Mouse (Mus musculus) left cerebral cortex, postnatal 14 days (tissue): ENCODE data around the gene Eif5a2. TPM values are rescaled to one million over a fixed set of nuclear protein-coding genes. Genes with fewer than 3 reads are reported as not detected.
A peak's percentile ranks its signal among the peaks of the same experiment; 100 is the strongest.
"Not testable (repeated sequence)": the region's sequence is repeated elsewhere in the genome, so short reads cannot be mapped to it uniquely, and the experiment has no call there.

Experiments used
- DNase-seq, 2 experiments: peaks; one replicate each; pipeline ENCODE4 v3.0.0; 2021 to 2022; ENCODE audit warnings: low spot score in 2 of 2, mixed read lengths in 1 of 2
- intact Hi-C: fragments of 180-260 bp; cut with DNase I; formaldehyde crosslinking; loops from one replicate; pipeline ENCODE4 v1.15.1; 2025
- long read RNA-seq, 2 experiments: library from polyadenylated mRNA; stranded (forward); transcript quantifications; one replicate each; pipeline ENCODE4 v2.0.0; 2021
- total RNA-seq, 2 experiments: library from RNA; stranded (reverse); gene quantifications; 2 replicates each; pipeline ENCODE4 v1.2.3; 2021

The Eif5a2 gene
- total RNA-seq = 10 to 100 TPM; 19.1 to 20.8 TPM
- long read RNA-seq, experiment 1, full-length matches to known transcripts = 22 of 26 reads
- long read RNA-seq, experiment 1, partial matches to known transcripts = 0 of 26 reads
- long read RNA-seq, experiment 1, other reads (novel, unspliced or antisense) = 4 of 26 reads
- long read RNA-seq, experiment 2, full-length matches to known transcripts = 6 of 10 reads
- long read RNA-seq, experiment 2, partial matches to known transcripts = 3 of 10 reads
- long read RNA-seq, experiment 2, other reads (novel, unspliced or antisense) = 1 of 10 reads

DNA sequence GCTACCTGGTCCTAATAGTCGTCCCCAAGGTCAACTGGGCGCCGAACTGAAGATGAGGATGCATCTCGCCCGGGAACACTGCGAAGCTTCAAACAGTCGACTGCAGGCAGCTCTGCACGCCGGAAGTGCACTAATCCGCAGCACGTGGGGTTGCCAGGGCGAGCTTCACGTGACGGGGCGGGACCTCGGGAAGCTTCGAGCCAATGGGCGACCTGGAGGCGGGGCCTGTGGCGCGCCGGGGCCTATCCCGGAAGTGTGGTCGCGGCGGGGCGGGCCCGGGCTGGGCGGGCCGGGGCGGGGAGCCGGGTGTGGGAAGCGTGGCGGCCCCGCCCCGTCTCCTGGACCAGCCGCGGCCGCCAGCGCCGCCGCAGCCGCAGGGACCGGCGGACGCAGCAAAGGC lies at the start of gene Eif5a2:
TSS of gene Eif5a2 (plus strand) at position 283 of the 400 bp plus-strand sequence.
- intact Hi-C loops = no loop called here

DNA sequence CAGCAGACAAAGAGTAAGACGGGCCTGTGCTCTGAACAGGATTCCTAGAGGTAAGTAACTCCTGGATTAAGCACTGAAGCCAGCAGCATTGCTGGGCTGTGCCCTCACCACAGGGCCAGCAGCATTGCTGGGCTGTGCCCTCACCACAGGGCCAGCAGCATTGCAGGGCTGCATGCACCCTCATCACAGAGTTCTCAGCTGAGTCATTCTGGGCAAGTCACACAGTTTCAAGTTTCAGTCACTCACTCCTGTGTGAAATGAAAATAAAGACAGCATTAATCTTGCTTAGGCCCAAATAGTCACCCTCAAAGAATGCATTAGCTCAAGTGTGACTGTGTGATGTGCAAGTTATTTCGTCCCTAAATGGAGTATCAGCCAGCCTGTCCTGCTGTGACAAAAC lies 46.4 kb upstream of the Eif5a2 start:
- intact Hi-C loops = no loop called here

More for the DNA sequence above, at the start of gene Eif5a2:
- DNase-seq = peak; percentile 94 to 96

DNA sequence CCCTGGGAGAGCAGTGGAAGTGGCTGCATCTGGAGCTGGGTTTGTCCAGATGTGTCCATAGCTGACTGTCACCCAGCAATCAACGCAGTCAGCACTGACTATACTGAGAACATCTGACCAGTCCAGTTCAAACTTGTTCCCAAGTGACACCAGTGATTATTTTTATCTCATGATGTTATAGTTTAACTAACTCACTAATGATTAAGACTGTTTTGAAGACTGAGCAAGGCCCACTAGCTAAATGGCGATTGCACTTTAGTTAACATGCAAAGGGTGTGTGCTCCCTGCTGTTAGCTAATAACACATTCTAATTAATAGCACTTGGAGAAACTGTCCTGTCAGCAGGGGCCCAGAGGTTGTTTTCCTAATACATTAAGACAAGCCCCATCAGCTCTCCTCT lies 44.1 kb upstream of the Eif5a2 start:
- intact Hi-C loops = no loop called here
- DNase-seq = no peak

More for the DNA sequence above, 46.4 kb upstream of the Eif5a2 start:
- DNase-seq = no peak

DNA sequence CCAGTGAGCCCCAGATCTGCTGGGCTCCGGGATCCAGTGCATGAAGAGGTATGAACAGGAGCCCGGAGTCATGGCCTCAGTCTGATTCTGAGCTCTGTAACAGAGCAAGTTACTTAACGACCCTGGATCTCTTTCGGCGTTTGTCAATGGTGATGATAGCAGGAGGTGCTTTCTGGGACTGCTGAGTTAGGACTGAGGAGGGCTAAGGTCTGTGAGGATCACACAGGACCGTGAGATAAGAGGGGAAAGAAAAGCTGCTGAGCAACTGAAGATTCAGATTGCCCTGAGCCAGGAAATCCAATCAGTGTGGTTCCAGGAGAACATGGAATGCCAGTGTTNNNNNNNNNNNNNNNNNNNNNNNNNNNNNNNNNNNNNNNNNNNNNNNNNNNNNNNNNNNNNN lies 40.7 kb upstream of the Eif5a2 start:
- intact Hi-C loops = loop anchor here (10.0 kb wide), 2 partner anchors 176 to 756 kb away; no protein-coding TSS in a partner anchor
- DNase-seq = no peak

DNA sequence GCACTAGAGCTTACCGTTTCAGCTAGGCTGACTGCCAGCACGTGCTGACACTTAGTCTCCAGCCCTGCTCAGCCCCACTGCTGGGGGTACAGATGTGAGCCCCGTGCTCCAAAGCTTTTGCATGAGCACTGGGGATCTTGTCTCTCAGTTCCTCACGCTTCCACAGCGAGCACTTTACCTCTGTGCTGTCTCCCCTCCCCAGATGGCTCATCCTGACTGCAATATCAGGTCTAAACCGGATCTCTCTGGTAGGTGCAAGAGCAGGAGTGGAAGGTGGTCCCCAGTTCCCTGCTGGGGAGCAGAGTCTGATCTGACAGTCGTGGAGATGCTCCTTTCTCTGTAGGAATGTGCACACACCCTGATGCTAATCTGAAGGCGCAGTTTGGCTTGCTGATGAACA lies 37.8 kb upstream of the Eif5a2 start:
- intact Hi-C loops = loop anchor here (10.0 kb wide), 2 partner anchors 178 to 758 kb away; no protein-coding TSS in a partner anchor
- no peak for DNase-seq

DNA sequence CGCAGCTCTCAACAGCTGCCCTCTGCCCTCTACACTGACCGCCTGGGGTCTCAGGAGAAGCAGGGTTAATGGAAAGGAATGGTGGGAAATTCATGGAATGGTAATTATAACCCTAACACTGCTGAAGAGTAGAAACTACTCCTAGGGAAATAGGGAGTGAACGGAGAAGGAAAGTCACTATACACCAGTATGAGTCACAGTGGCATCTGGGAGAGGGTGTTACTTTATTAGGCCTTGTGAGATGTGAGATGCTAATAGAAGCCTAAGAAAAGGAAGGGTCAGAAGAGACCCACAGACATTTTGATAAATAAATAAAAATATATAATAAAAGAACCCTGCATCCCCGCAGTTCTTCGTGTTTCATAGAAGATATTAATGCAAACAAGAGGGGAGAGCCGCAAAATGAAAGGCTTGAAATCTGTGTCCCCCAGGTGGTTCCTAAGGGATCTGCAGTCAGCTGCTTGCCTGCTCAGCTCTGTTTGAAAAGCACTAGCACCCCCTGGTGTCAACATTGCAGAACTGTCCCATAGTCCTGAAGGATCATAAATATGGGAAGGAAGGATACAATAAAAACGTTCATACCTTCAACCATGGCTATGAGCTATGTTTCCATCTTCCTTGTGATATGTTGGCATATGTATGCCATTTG lies 35.1 kb upstream of the Eif5a2 start:
- intact Hi-C loops = loop anchor here (5.0 to 10.0 kb wide), 3 partner anchors 181 to 761 kb away; no protein-coding TSS in a partner anchor
- DNase-seq = peak; percentile 89 to 90

DNA sequence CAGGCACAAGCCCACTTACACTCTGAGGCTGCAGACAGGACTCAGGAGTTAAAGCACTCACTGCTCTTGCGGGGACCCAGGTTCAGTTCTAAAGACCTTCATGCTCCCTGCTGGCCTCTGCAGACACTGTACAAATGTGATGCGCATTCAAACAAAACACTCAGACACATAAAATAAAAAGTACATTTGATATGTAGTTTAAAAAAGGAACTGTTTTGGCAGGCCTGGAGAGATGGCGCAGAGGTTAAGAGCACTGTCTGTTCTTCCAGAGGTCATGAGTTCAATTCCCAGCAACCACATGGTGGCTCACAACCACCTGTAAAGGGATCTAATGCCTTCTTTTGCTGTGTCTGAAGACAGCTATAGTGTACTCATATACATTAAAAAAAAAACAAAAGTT lies 32.9 kb upstream of the Eif5a2 start:
- DNase-seq = no peak
- intact Hi-C loops = loop anchor here (5.0 to 10.0 kb wide), 3 partner anchors 183 to 763 kb away; no protein-coding TSS in a partner anchor

DNA sequence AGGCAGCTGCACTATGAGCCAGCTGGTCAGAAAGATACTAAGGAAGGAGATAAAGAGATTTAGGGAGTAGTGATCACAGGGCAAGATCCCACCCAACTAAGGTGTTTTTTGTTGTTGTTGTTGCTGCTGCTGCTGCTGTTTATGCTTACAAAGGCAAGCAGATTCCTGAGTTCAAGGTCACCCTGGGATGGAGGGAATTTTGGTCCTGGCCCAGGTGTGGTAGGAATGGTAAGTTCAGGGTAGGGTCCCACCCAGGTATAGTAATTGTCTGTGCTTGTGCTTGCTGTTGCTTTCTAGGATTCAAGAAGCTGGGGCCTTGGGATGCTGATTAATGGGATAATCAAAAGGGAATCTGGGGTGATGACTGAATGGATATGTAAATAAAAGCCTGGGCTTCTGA lies 32.1 kb upstream of the Eif5a2 start:
- intact Hi-C loops = loop anchor here (5.0 to 10.0 kb wide), 3 partner anchors 184 to 764 kb away; no protein-coding TSS in a partner anchor
- no peak for DNase-seq

DNA sequence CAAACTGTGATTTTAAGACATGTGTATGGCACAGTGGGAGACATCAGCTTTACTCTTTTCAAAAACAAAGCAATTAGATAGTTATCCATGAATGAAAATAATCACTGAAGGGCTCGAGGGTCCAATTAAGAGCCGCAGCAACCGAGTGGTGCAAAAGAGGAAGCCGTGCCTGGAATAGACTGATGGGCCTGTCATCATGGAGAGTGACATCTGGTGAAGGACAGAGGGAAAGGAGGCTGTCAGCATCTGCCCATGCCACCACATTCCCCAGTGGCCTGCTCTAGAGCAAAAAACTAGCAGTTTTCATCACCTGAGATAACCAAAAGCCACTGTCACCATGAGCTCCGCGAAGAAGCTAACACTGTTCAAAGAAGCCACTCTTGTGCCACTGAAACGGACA lies 25.6 kb upstream of the Eif5a2 start:
- no peak for DNase-seq

DNA sequence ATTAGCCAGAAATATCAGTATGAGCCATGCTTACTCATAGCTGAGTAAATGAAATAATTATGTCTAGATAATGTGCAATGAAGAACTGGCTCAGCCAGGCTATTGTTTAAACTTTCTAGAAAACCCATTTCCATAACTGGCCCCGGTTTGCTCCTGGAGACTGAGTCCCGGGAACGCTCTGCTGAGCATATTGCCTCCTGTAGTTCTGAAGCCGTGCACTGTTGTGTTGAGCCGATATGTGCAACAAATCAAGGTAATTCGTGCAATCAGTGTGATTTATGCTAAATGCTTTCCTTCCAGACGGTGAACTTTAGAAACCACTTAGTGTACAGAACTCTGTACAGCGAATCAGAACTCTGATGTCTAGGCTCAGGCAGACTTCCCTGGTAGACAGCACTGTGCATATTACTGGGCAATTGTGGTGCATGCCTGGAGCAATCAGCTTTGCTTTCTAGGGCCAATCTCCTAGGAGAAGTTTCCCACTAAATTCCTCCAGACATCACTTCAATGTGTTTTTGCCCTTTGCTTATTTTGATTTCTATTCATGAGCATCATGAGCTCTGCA lies 19.8 kb upstream of the Eif5a2 start:
- intact Hi-C loops = no loop called here
- DNase-seq = no peak

More for the DNA sequence above, 25.6 kb upstream of the Eif5a2 start:
- intact Hi-C loops = no loop called here

DNA sequence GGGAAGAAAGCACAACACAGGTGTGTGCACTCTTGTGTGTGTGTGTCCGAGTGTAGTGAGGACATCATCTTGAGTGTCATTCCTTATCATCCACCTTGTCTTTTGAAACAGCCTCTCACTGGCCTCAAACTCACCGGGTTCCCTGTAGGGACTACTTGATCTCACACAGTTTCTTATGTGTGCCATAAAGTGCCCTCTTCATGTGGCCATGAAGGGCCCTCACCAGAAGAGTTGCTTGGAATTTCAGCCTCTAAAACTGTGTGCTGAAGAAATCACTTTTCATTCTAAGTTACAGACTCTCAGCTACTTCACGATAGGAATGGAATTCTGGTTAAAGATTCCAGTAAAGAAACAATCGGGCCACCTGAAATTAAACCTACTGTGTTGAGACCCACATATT lies 14.1 kb upstream of the Eif5a2 start:
- intact Hi-C loops = no loop called here
- DNase-seq = no peak

DNA sequence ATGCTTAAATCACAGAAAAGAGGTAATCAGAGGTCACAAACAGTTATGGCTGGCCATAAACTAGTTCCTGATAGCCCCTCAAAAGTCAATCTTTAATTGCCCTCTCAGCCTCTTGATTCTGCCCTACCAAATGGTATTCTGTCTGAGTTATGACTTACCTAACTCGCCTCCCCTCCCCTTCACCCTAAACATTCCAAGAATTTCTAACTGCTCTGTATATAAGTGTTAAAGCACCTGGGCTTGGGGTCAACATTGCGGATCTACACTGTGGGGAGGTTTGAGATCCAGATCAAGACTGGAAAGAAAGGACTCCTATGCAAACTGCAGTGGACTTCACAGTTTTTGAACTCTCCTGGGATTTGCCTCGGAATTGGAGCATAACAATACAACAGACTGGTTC lies 12.9 kb upstream of the Eif5a2 start:
- DNase-seq = no peak
- intact Hi-C loops = no loop called here

DNA sequence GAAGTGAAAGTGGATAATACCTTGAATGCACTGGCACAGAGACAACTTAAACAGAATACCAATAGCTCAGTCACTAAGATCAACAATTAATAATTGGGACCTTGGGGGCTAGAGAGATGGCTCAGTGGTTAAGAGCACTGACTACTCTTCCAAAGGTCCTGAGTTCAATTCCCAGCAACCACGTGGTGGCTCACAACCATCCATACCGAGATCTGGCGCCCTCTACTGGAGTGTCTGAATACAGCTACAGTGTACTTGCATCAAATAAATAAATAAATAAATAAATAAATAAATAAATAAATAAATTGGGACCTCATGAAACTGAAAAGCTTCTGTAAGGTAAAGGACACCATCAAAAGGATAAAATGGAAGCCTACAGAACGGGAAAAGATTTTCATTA lies 8.2 kb upstream of the Eif5a2 start:
- DNase-seq, intact Hi-C loops: not testable (repeated sequence)

DNA sequence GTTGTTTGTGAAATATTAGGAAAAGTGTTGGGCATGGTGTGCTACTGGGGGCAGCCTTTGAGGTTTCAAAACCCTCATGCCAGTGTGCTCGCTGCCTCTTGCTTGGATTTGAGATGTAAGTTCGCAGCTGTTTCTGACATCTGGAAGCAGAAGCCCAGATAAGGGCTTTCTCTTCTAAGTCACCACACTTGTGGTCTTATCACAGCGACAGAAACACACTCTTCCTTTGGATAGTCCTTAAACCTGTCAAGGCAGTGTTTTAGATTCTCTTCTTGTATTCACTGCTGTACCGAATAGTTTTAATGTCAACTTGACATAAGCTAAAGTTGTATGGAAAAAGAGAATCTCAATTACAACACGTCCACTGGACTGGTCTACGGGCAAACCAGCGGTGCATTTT lies 5.7 kb upstream of the Eif5a2 start:
- DNase-seq = no peak
- intact Hi-C loops = no loop called here

DNA sequence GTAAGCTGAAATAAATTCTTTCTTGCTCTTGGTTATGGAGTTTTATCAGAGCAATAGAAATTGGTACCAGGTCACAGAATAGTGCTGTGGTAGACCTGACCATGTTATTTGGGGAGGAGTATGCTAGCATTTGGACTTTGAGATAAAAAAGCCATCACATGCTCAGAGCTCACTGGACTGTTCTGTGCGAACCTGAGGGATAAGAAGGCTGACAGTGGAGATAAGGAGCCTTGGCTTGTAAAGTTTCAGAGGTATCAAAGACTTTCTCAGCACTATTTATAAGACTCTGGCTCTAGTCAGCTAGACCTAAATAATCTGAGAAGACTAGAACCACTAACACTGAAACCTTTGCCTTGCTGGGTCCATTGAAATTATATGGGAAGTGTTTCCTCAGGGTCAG lies 5.1 kb upstream of the Eif5a2 start:
- intact Hi-C loops = no loop called here
- DNase-seq = no peak

DNA sequence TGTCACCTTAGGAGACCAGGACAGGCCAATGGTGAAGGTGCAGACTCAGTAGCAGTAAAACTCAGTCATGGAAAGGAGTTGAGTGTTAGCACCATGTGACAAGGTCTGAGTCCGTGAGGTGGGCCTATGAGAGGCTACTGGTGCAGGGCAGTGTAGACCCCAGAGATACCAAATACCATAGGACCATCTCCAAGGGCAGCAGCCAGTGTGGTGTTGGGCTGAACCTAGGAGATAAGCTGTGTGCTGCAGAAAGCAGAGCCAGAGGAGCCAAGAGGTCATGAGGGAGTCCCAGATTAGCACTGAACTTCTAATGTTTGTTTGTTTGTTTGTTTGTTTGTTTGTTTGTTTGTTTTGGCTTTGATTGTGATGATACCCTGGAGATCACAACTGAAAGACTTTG lies 4.6 kb upstream of the Eif5a2 start:
- no peak for DNase-seq
- intact Hi-C loops = no loop called here

DNA sequence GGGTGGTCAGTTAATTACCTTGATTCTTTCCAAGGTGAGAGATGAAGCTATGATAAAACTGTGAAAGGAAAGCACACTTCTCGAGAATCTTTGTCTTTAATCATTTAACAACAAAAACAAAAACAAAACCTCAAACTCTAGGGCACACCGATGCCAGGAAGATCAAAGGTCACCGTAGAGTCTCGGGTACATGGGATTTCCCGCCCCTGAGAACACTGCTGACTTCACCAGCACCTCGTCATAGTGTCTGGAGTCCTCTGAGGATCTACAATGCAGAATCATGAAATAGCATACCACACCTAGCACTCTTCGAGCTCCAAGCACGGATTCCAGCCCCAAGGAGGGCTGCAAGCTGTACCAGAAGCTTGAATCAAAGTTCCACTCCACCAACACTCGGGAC lies 565 bp upstream of the Eif5a2 start:
- peak in 1 of 2 experiments; percentile 5 for DNase-seq
- intact Hi-C loops = no loop called here

DNA sequence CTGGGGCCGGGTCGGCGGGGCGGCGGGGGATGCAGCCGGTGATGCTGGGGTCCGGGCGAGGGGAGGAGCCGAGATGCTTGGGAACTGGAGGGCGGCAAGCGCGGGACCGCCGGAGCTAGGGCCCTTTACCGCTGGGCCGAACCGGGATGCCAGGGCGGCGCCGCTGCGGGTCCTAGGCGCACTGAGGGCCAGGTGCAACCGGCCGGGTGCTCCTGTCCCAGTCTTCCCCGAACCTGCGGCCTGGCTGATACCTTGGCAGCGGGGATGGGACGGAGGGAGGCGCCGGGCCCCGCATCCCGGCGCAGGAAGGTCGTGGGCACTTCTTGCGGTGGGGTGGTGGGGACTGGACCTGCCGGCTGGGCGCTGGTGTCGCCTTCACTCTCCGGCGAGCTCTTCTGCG lies 346 bp downstream of the Eif5a2 start:
- DNase-seq = no peak
- intact Hi-C loops = no loop called here

DNA sequence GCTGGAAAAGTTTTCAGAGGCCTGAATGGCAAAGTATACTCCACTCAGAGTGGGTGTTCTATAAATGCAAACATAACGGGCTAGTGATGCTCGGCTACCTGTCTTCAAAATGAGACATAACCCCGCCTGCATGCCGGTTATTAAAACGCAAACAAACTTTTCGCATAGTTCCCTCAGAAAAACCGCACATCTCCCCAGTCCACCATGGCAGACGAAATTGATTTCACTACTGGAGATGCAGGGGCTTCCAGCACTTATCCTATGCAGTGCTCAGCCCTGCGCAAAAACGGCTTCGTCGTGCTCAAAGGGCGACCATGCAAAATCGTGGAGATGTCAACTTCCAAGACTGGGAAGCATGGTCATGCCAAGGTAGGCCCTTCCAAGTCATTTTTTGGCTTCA lies 772 bp downstream of the Eif5a2 start:
- no peak for DNase-seq
- intact Hi-C loops = no loop called here

DNA sequence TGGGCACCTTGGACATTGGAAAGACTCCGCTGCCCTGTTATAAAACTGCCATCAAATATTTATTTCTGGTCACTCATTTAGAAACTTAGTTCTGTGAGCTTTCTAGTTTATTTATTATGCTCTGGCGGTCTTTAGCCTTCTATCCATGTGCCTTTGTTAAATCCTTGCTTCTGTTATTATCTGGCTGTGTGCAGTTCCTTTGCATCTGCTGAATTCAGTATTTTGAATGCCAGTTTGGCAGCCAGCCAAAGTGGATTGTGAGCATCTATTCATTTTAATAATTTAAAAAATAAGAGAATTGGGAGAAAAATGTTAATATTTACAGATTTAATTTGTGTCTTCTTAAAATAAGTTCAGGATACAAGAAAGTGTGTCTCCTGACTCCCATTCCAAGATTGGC lies 3.1 kb downstream of the Eif5a2 start:
- intact Hi-C loops = no loop called here
- peak in 1 of 2 experiments; percentile 32 for DNase-seq

DNA sequence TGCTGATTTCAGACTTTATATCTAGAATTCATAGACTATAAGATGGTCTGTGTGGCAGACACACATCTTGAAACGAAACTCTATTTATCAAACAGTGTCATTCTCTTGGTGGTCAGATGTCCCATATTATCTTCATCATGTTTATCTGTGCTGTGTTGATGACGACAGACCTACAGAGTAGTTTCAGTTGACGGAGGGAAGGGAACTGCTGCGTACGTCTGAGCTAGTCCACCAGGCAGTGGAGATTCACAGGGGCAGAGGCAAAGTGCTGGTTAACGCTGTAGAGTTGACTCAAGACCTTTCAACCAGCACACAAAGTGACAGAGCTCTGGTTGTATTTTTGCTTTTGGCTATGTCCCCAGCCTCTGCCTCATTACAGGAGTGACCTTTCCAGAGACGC lies 13.8 kb downstream of the Eif5a2 start:
- intact Hi-C loops = no loop called here

More for the DNA sequence above, 13.8 kb downstream of the Eif5a2 start:
- no peak for DNase-seq
